Mouse (Mus musculus): ENCODE measurements around the gene Rnase13. TPM values are rescaled to one million over a fixed set of nuclear protein-coding genes. Genes with fewer than 3 reads are reported as not detected.

Gene Rnase13
- total RNA-seq, 4 experiments from 2014 or later = not detected

- no peak for DNase-seq
These were observed 45.1 kb downstream of the Rnase13 start for GRCm38 (mm10) chr14:51877517-51877916.

- DNase-seq = peak; percentile 82
These were observed 50.8 kb downstream of the Rnase13 start for GRCm38 (mm10) chr14:51871741-51872140.

Other genes starting within 250 kb of the Rnase13 start
- not detected for gene Gm17079, start 227.3 kb downstream of the Rnase13 start, total RNA-seq (2022)
- gene Gm5800, start 205.6 kb downstream of the Rnase13 start, total RNA-seq (2022) = not detected
- not detected for gene Ang4, start 149.2 kb downstream of the Rnase13 start, total RNA-seq (2022)
- not detected for gene AY358078, start 122.7 kb downstream of the Rnase13 start, total RNA-seq (2022)
- gene Ear6, start 69.1 kb downstream of the Rnase13 start, total RNA-seq (2022) = not detected
- gene Mettl17, start 37.9 kb downstream of the Rnase13 start, total RNA-seq (2022) = 10 to 100 TPM; 31.5 to 50.1 (median 45.6) TPM
- gene Slc39a2, start 29.9 kb downstream of the Rnase13 start, total RNA-seq (2022) = 1 to 10 TPM in 1 of 4 experiments, under 1 TPM in 3; 0.20 to 1.2 (median 0.66) TPM
- gene Ndrg2, start 8.6 kb downstream of the Rnase13 start, total RNA-seq (2022) = 100 to 1,000 TPM; 209 to 364 (median 285) TPM
- not detected for gene Tppp2, start 4.3 kb downstream of the Rnase13 start, total RNA-seq (2022)
- 10 to 100 TPM; 40.7 to 74.9 (median 57.2) TPM for gene Arhgef40, start 61.9 kb upstream of the Rnase13 start, total RNA-seq (2022)
- gene Tmem253, start 92.9 kb upstream of the Rnase13 start, total RNA-seq (2022) = 1 to 10 TPM; 1.1 to 2.2 (median 1.6) TPM
- gene Zfp219, start 98.0 kb upstream of the Rnase13 start, total RNA-seq (2022) = 10 to 100 TPM; 52.7 to 86.6 (median 71.6) TPM
- gene Olfr221, start 119.7 kb upstream of the Rnase13 start, total RNA-seq (2022) = not detected
- gene Hnrnpc, start 181.3 kb upstream of the Rnase13 start, total RNA-seq (2022) = 100 to 1,000 TPM; 181 to 335 (median 196) TPM
- gene Rpgrip1, start 187.9 kb upstream of the Rnase13 start, total RNA-seq (2022) = 1 to 10 TPM in 2 of 4 experiments, under 1 TPM in 2; 0.44 to 2.3 (median 1.4) TPM